Mouse (Mus musculus): ENCODE results near the gene Hnf1a. TPM values are rescaled to one million over a fixed set of nuclear protein-coding genes. Genes with fewer than 3 reads are reported as not detected.

The Hnf1a gene
- polyA plus RNA-seq, 1 experiment from 2014 or later = not detected

GRCm38 (mm10) chr5:114902413-114902812 is 68.5 kb downstream of the Hnf1a start:
- no peaks in the 10 kb centered on the region for H3K36me3 ChIP-seq (ENCODE audit: control insufficient read depth, insufficient read depth, low read length)
- ATAC-seq (ENCODE audit: insufficient read depth, low FRiP score, low TSS enrichment) (no peak), DNase-seq (ENCODE audit: low spot score) (peak; percentile 59)
- 0 out of 2 replicates have a peak, but pooled peaks cover 3% of the 10 kb centered on the region for H3K9me3 ChIP-seq (ENCODE audit: control insufficient read depth, low read length)
- H3K27ac ChIP-seq (ENCODE audit: low read depth, low read length) = no peak overlapping the region
- 43% methylated on average over 1 of the region's 1 CpGs for WGBS
- H3K9ac ChIP-seq (ENCODE audit: low read length) = no peak overlapping the region
- no peak overlapping the region for H3K4me3 ChIP-seq (ENCODE audit: low read depth, low read length)
- H3K4me2 ChIP-seq (ENCODE audit: low read depth) = no peak overlapping the region
- no peaks in the 10 kb centered on the region for H3K27me3 ChIP-seq (ENCODE audit: control insufficient read depth, insufficient read depth, low read length)
- no peaks in the 10 kb centered on the region for H3K4me1 ChIP-seq (ENCODE audit: control insufficient read depth, insufficient read depth, low read length)

Other genes starting within 250 kb of the Hnf1a start
- 75.4 and 88.6 TPM in 2 replicates for gene Ankrd13a, start 196.4 kb downstream of the Hnf1a start, polyA plus RNA-seq (2014; fragmentation: Nextera tagmentation; extraction: Ambion mirVana)
- 35.1 and 46.9 TPM in 2 replicates for gene Git2, start 195.6 kb downstream of the Hnf1a start, polyA plus RNA-seq (2014; fragmentation: Nextera tagmentation; extraction: Ambion mirVana)
- gene 1500011B03Rik, start 147.6 kb downstream of the Hnf1a start, polyA plus RNA-seq (2014; fragmentation: Nextera tagmentation; extraction: Ambion mirVana) = 162 TPM in 2 replicates
- not detected in 2 replicates for gene 4930519G04Rik, start 117.4 kb downstream of the Hnf1a start, polyA plus RNA-seq (2014; fragmentation: Nextera tagmentation; extraction: Ambion mirVana)
- gene Gm9936, start 112.4 kb downstream of the Hnf1a start, polyA plus RNA-seq (2014; fragmentation: Nextera tagmentation; extraction: Ambion mirVana) = 0.39 and 0.54 TPM in 2 replicates
- 0.81 and 1.8 TPM in 2 replicates for gene Oasl2, start 74.2 kb downstream of the Hnf1a start, polyA plus RNA-seq (2014; fragmentation: Nextera tagmentation; extraction: Ambion mirVana)
- 0.20 TPM in 1 of 2 replicates, not detected in the other for gene Oasl1, start 47.9 kb downstream of the Hnf1a start, polyA plus RNA-seq (2014; fragmentation: Nextera tagmentation; extraction: Ambion mirVana)
- 47.2 and 48.8 TPM in 2 replicates for gene 2210016L21Rik, start 28.9 kb downstream of the Hnf1a start, polyA plus RNA-seq (2014; fragmentation: Nextera tagmentation; extraction: Ambion mirVana)
- 43.6 and 45.1 TPM in 2 replicates for gene Sppl3, start 40.0 kb upstream of the Hnf1a start, polyA plus RNA-seq (2014; fragmentation: Nextera tagmentation; extraction: Ambion mirVana)
- 27.2 and 29.5 TPM in 2 replicates for gene Gm10401, start 127.2 kb upstream of the Hnf1a start, polyA plus RNA-seq (2014; fragmentation: Nextera tagmentation; extraction: Ambion mirVana)
- 27.7 and 31.3 TPM in 2 replicates for gene Acads, start 148.3 kb upstream of the Hnf1a start, polyA plus RNA-seq (2014; fragmentation: Nextera tagmentation; extraction: Ambion mirVana)
- 67.7 and 73.4 TPM in 2 replicates for gene Unc119b, start 163.9 kb upstream of the Hnf1a start, polyA plus RNA-seq (2014; fragmentation: Nextera tagmentation; extraction: Ambion mirVana)
- 50.1 and 56.9 TPM in 2 replicates for gene Mlec, start 187.1 kb upstream of the Hnf1a start, polyA plus RNA-seq (2014; fragmentation: Nextera tagmentation; extraction: Ambion mirVana)
- gene Cabp1, start 223.3 kb upstream of the Hnf1a start, polyA plus RNA-seq (2014; fragmentation: Nextera tagmentation; extraction: Ambion mirVana) = 11.4 and 12.3 TPM in 2 replicates

Measured in neural tube, embryonic 11.5 days (tissue).